Mouse (Mus musculus) forebrain, embryonic 11.5 days (tissue): ENCODE measurements around the gene Fxyd4. TPM values are rescaled to one million over a fixed set of nuclear protein-coding genes. Genes with fewer than 3 reads are reported as not detected.

Experiments used
- ATAC-seq: fragments of 200-750 bp; cut with Nextera tagmentation; replicated peaks from 2 replicates; pipeline ENCODE4 v1.8.0; 2017; ENCODE audit warnings: moderate TSS enrichment; ENCODE audit not compliant: low FRiP score
- DNase-seq: peaks from one replicate; pipeline ENCODE4 v3.0.0-alpha.2; 2017; ENCODE audit warnings: low spot score
- H3K27ac ChIP-seq: fragments of 300-500 bp; sonication (generic); 2 replicates; pipeline ENCODE4 v1.5.1; 2014; ENCODE audit warnings: low read depth, low read length
- H3K27me3 ChIP-seq: fragments of 300-500 bp; sonication (generic); 2 replicates; pipeline ENCODE4 v1.6.1; 2014; ENCODE audit warnings: mild to moderate bottlenecking, low read length, mixed read lengths; ENCODE audit not compliant: control insufficient read depth, insufficient read depth
- H3K36me3 ChIP-seq: fragments of 300-500 bp; sonication (generic); 2 replicates; pipeline ENCODE4 v1.6.1; 2014; ENCODE audit warnings: mild to moderate bottlenecking, low read length, moderate library complexity, mixed read lengths; ENCODE audit not compliant: control insufficient read depth, insufficient read depth
- H3K4me1 ChIP-seq: fragments of 300-500 bp; sonication (generic); replicated peaks from 2 replicates; pipeline ENCODE4 v1.6.1; 2014; ENCODE audit warnings: low read length, mixed read lengths; ENCODE audit not compliant: control insufficient read depth, insufficient read depth
- H3K4me2 ChIP-seq: fragments of 300-500 bp; sonication (generic); 2 replicates; pipeline ENCODE4 v1.6.1; 2014; ENCODE audit warnings: low read depth, mild to moderate bottlenecking, low read length, moderate library complexity, mixed read lengths; ENCODE audit not compliant: severe bottlenecking
- H3K4me3 ChIP-seq: fragments of 300-500 bp; sonication (generic); 2 replicates; pipeline ENCODE4 v1.5.1; 2014; ENCODE audit warnings: low read depth, low read length
- H3K9ac ChIP-seq: fragments of 300-500 bp; sonication (generic); 2 replicates; pipeline ENCODE4 v1.6.1; 2014; ENCODE audit warnings: low read length
- H3K9me3 ChIP-seq: fragments of 300-500 bp; sonication (generic); 2 replicates; pipeline ENCODE4 v1.6.1; 2016; ENCODE audit warnings: low read length, mixed read lengths; ENCODE audit not compliant: control insufficient read depth
- WGBS: fragments of 180-500 bp; shearing (Covaris S2); extraction: QIAGEN DNeasy Blood & Tissue Kit; methylation state at CpG from one replicate; pipeline ENCODE4 v1.1.7; 2014; 5-methylcytosine and 5-hydroxymethylcytosine counted together
- polyA plus RNA-seq: library from polyadenylated mRNA; unstranded; fragments of >200 nt; fragmentation: Nextera tagmentation; extraction: Ambion mirVana; gene quantifications from 2 replicates; pipeline ENCODE4 v1.2.1, GENCODE M21; 2014

Gene Fxyd4
- polyA plus RNA-seq, 1 experiment from 2014 or later = 3.9 TPM

GRCm38 (mm10) chr6:117901510-117902402, 35.7 kb downstream of the Fxyd4 start:
- Histone ChIP-seq H3K9me3 (no peaks in the 10 kb centered on the region), H3K4me2 (no peak overlapping the region), H3K36me3 (no peaks in the 10 kb centered on the region), H3K27ac (no peak overlapping the region), H3K27me3 (no peaks in the 10 kb centered on the region), H3K4me3 (no peak overlapping the region), H3K4me1 (no peaks in the 10 kb centered on the region), H3K9ac (no peak overlapping the region)
- no peak for DNase-seq
- WGBS = 80% methylated on average over 9 of the region's 9 CpGs
- ATAC-seq = no peak

GRCm38 (mm10) chr6:117900126-117901080, 37.1 kb downstream of the Fxyd4 start, which contains the start of gene Hnrnpf:
TSS of gene Hnrnpf (plus strand) at chr6:117900324.
- ATAC-seq (no peak), DNase-seq (no peak)
- Histone ChIP-seq H3K27ac (no peak within 1 kb of the TSS), H3K9me3 (no peaks in the 10 kb centered on the region), H3K27me3 (no peaks in the 10 kb centered on the region), H3K4me1 (no peaks in the 10 kb centered on the region), H3K9ac (no peak within 1 kb of the TSS), H3K4me3 (no peak within 1 kb of the TSS), H3K36me3 (no peaks in the 10 kb centered on the region), H3K4me2 (no peak within 1 kb of the TSS)
- 88% methylated on average over 17 of the region's 17 CpGs for WGBS

GRCm38 (mm10) chr6:117897800-117898199, 39.7 kb downstream of the Fxyd4 start:
- no peak overlapping the region for H3K4me3 ChIP-seq
- H3K4me1 ChIP-seq = no peaks in the 10 kb centered on the region
- H3K9me3 ChIP-seq = no peaks in the 10 kb centered on the region
- ATAC-seq = no peak
- no peak overlapping the region for H3K9ac ChIP-seq
- no peak overlapping the region for H3K27ac ChIP-seq
- H3K4me2 ChIP-seq = no peak overlapping the region
- 89% methylated on average over 5 of the region's 5 CpGs for WGBS
- no peaks in the 10 kb centered on the region for H3K27me3 ChIP-seq
- H3K36me3 ChIP-seq = no peaks in the 10 kb centered on the region
- no peak for DNase-seq

- H3K27me3 ChIP-seq = no peaks in the 10 kb centered on the region
- no peak overlapping the region for H3K9ac ChIP-seq
- no peaks in the 10 kb centered on the region for H3K36me3 ChIP-seq
- WGBS = 92% methylated on average over 2 of the region's 2 CpGs
- no peak overlapping the region for H3K4me2 ChIP-seq
- DNase-seq (no peak), ATAC-seq (no peak)
- no peak overlapping the region for H3K4me3 ChIP-seq
- 0 out of 2 replicates have a peak, but pooled peaks cover 2% of the 10 kb centered on the region for H3K4me1 ChIP-seq
- no peaks in the 10 kb centered on the region for H3K9me3 ChIP-seq
- H3K27ac ChIP-seq = no peak overlapping the region
Observed at GRCm38 (mm10) chr6:117893435-117893834, 44.1 kb downstream of the Fxyd4 start.

- no peak for ATAC-seq
- 0 out of 2 replicates have a peak, but pooled peaks cover 2% of the 10 kb centered on the region for H3K4me1 ChIP-seq
- WGBS = 78% methylated on average over 3 of the region's 3 CpGs
Observed at GRCm38 (mm10) chr6:117892386-117892785, 45.1 kb downstream of the Fxyd4 start.

GRCm38 (mm10) chr6:117891369-117892160, 45.9 kb downstream of the Fxyd4 start:
- Histone ChIP-seq H3K4me2 (no peak overlapping the region), H3K9ac (no peak overlapping the region), H3K36me3 (no peaks in the 10 kb centered on the region), H3K9me3 (no peaks in the 10 kb centered on the region), H3K27me3 (no peaks in the 10 kb centered on the region), H3K27ac (no peak overlapping the region), H3K4me1 (0 out of 2 replicates have a peak, but pooled peaks cover 2% of the 10 kb centered on the region), H3K4me3 (no peak overlapping the region)
- no peak for DNase-seq
- 71% methylated on average over 14 of the region's 14 CpGs for WGBS
- ATAC-seq = no peak

More at GRCm38 (mm10) chr6:117892386-117892785, 45.1 kb downstream of the Fxyd4 start:
- no peaks in the 10 kb centered on the region for H3K36me3 ChIP-seq
- DNase-seq = no peak
- H3K9me3 ChIP-seq = no peaks in the 10 kb centered on the region
- H3K4me2 ChIP-seq = no peak overlapping the region
- H3K4me3 ChIP-seq = no peak overlapping the region
- no peak overlapping the region for H3K27ac ChIP-seq
- H3K27me3 ChIP-seq = no peaks in the 10 kb centered on the region
- H3K9ac ChIP-seq = no peak overlapping the region

- no peak overlapping the region for H3K9ac ChIP-seq
Observed at GRCm38 (mm10) chr6:117890257-117890656, 47.2 kb downstream of the Fxyd4 start.

More at GRCm38 (mm10) chr6:117890257-117890656, 47.2 kb downstream of the Fxyd4 start:
- no peaks in the 10 kb centered on the region for H3K9me3 ChIP-seq
- no peak overlapping the region for H3K4me3 ChIP-seq
- H3K4me1 ChIP-seq = 0 out of 2 replicates have a peak, but pooled peaks cover 2% of the 10 kb centered on the region
- WGBS = 86% methylated on average over 6 of the region's 6 CpGs
- H3K27me3 ChIP-seq = no peaks in the 10 kb centered on the region
- ATAC-seq (no peak), DNase-seq (no peak)
- H3K36me3 ChIP-seq = no peaks in the 10 kb centered on the region
- no peak overlapping the region for H3K4me2 ChIP-seq
- no peak overlapping the region for H3K27ac ChIP-seq
